Mouse (Mus musculus): ENCODE results near the gene Acod1. TPM values are rescaled to one million over a fixed set of nuclear protein-coding genes. Genes with fewer than 3 reads are reported as not detected.

Gene Acod1
- total RNA-seq, 2 experiments from 2014 or later: not detected

DNA sequence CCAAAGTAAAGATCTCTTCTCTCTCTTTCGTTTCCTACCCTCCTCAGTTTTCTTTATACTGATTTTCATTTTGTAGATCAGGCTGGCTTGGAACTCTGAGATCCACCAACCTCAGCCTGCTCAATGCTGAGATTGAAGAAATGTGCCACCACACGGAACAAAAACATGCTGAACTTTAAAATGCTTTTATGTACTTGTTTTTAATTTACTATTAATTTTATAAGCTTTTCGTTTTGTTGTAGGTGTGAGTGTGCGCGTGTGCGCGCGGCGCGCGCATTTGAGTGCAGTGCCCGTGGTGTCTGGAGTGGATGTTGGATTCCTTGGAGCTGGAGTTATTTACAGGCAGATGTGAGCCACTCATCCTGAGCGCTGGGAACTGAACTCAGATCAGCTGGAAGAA is 53.5 kb downstream of the Acod1 start:
- no peak for DNase-seq (ENCODE audit: low spot score in 2 of 2)

DNA sequence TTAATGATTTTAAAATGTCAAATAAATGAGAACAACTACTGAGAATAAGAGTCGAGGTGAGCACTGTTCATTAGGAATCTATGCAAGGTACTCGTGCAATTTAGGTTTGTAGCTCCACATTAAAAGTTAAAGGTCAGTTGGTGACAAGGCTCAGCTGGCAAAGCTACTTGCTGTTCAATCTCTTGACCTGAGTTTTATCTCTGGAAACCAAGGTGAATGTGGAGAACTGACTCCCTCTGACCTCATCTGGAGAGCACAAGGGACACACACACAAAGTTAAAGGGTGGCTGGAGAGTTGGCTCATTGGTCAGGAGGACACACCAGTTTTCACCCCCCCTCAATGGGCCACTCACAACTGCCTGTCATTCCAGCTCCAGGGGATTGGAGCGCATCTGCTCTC is 54.4 kb downstream of the Acod1 start:
- DNase-seq (ENCODE audit: low spot score in 2 of 2): no peak

DNA sequence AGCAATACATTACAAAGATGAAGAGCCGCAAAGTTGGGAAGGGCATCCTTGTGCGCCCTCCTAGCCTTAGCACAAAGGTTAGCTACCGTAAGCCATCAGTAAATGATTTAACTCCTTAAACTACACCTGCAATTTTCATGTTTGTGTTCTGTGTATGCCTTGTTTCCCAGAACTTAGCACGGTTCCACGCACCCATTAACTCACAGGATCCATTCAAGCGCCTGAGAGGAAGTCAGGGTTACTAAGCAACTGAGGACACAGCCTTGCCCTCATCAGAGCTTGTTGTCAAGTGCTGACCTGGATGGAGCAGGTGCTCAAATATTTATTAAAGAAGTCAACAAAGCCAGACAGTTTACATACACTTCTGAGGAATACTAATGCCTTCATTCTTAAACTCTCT is 55.5 kb downstream of the Acod1 start:
- no peak for DNase-seq (ENCODE audit: low spot score in 2 of 2)

DNA sequence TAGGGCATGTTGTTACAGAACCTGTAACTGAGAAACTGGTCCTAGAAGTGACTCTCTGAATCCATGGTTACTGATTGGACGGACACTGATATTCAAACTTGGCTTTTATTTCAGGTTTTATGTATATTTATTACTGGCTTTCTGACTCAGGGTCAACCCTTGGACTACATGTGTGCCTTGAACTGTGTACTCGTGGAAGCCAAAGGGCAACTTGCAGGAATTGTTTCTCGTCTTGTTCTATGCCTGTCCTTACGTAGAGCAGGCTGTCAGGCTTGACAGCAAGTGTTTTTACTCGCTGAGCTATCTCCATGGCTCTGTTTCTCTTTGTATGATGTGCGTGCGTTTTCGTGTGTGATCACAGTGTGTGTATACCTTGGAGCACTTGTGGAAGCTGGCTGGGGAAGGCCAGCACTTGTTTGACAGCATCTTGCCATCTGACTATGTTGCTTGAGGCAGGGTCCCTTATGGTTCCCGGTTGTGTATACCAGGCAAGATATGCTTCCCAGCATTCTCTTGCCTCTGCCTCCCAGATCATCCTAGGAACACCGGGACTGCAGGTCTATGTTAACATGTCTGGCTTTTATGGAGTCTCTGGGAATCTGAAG is 56.1 kb downstream of the Acod1 start:
- DNase-seq (ENCODE audit: low spot score in 2 of 2): no peak

Other genes with a start within 250 kb of the Acod1 start
- gene Kctd12, start 64.3 kb upstream of the Acod1 start, total RNA-seq (2021): 10 to 100 TPM; 26.4 to 30.4 TPM
- gene Cln5, start 23.2 kb downstream of the Acod1 start, total RNA-seq (2021): 10 to 100 TPM; 27.1 to 29.1 TPM
- gene Fbxl3, start 52.6 kb downstream of the Acod1 start, total RNA-seq (2021): 10 to 100 TPM; 61.3 to 71.8 TPM